ENCODE assay signal across 14 mouse cellular contexts in genomic region chr12:99321633-99322431, GRCm38 (mm10).
DNase-seq lines count a peak whose midpoint lies in the region; ATAC-seq and TF ChIP-seq lines count a peak whose summit lies in the region.
"Had no signal": no experiment of that assay in that cellular context is flagged by ENCODE, and none has a peak within 500 bp of the region (broad histone marks: within the 10 kb centered on the region; RNA-seq: fewer than 3 reads in every experiment).

No protein-coding gene starts in this region.

- WGBS in liver, embryonic 14.5 days (ENCODE audit: insufficient replicate concordance): 16% methylated on average over 12 of the region's 12 CpGs
- WGBS in kidney, adult 2 months: 70% methylated on average over 12 of the region's 12 CpGs

- TF ChIP-seq POLR2A in kidney, adult 2 months (IDR thresholded peaks at IDR 0.05; ENCODE audit: low read depth, low read length): no peak

- DNase-seq in liver, embryonic 14.5 days (ENCODE audit: low read depth in 3 of 3, low spot score in 3 of 3): peak; percentile 29 to 61 (median 45)
- DNase-seq in thymus, postnatal 36 days: peak; percentile 40 to 58
- DNase-seq in kidney, adult 2 months: no peak
- DNase-seq in cerebellum, adult 11-12 months: no peak
- DNase-seq: adrenal gland, postnatal 25 days; heart, adult 2 months; kidney, postnatal 10 days; lung, postnatal 10 days had no signal

- H3K4me1 ChIP-seq in megakaryocyte, embryonic 14.5 days: peaks cover 73% of the 10 kb centered on the region
- H3K4me1 ChIP-seq in liver, embryonic 14.5 days (replicated peaks; ENCODE audit: control insufficient read depth in 2 of 2, insufficient read depth in 2 of 2, low read length in 1 of 2): peaks cover 16 to 30% of the 10 kb centered on the region in 2 experiments
- peaks cover 14% of the 10 kb centered on the region for H3K4me1 ChIP-seq in kidney, adult 2 months (ENCODE audit: control insufficient read depth, insufficient read depth, low read length)
- H3K4me1 ChIP-seq: stomach, embryonic 15.5 days had no signal

- H3K36me3 ChIP-seq in megakaryocyte, embryonic 14.5 days (replicated peaks; ENCODE audit: low read length): peaks cover 11% of the 10 kb centered on the region
- H3K36me3 ChIP-seq in liver, embryonic 14.5 days (replicated peaks; ENCODE audit: control insufficient read depth, insufficient read depth, low read depth): no peaks in the 10 kb centered on the region
- H3K36me3 ChIP-seq in kidney, adult 2 months (ENCODE audit: control insufficient read depth, insufficient read depth, low read length): no peaks in the 10 kb centered on the region
- H3K36me3 ChIP-seq: stomach, embryonic 15.5 days had no signal

- no peaks in the 10 kb centered on the region for H3K27me3 ChIP-seq in megakaryocyte, embryonic 14.5 days (replicated peaks)
- no peaks in the 10 kb centered on the region for H3K27me3 ChIP-seq in liver, embryonic 14.5 days (ENCODE audit: control insufficient read depth, insufficient read depth, low read length)
- no peaks in the 10 kb centered on the region for H3K27me3 ChIP-seq in kidney, adult 2 months (replicated peaks; ENCODE audit: control insufficient read depth, insufficient read depth, low read length)
- H3K27me3 ChIP-seq: Patski; stomach, embryonic 15.5 days had no signal

- peak overlapping the region; percentile 72 for H3K4me3 ChIP-seq in megakaryocyte, embryonic 14.5 days (replicated peaks)
- H3K4me3 ChIP-seq in liver, embryonic 14.5 days (ENCODE audit: insufficient read depth in 1 of 2, low read depth in 2 of 2, low read length in 2 of 2): no peak overlapping the region
- H3K4me3 ChIP-seq in kidney, adult 2 months (ENCODE audit: insufficient read depth, low read depth, low read length): no peak overlapping the region
- H3K4me3 ChIP-seq: heart, adult 2 months; myocyte; stomach, embryonic 15.5 days had no signal

- peak overlapping the region; percentile 18 for H3K27ac ChIP-seq in liver, embryonic 14.5 days
- no peak overlapping the region for H3K27ac ChIP-seq in kidney, adult 2 months (ENCODE audit: insufficient read depth, low read depth, low read length)
- H3K27ac ChIP-seq: heart, adult 2 months; stomach, embryonic 15.5 days had no signal

- H3K9me3 ChIP-seq in megakaryocyte, embryonic 14.5 days: no peaks in the 10 kb centered on the region
- H3K9me3 ChIP-seq in liver, embryonic 14.5 days (ENCODE audit: control insufficient read depth, low read length): no peaks in the 10 kb centered on the region
- H3K9me3 ChIP-seq: stomach, embryonic 15.5 days had no signal

- peak overlapping the region; percentile 50 for H3K4me2 ChIP-seq in liver, embryonic 14.5 days (ENCODE audit: low read depth)
- H3K4me2 ChIP-seq: stomach, embryonic 15.5 days had no signal

- no peak for ATAC-seq in megakaryocyte, adult 5-6 weeks (ENCODE audit: poor library complexity, severe bottlenecking)
- peak; percentile 53 for ATAC-seq in activated CD4-positive, CD25-positive, alpha-beta regulatory T cell, adult 4 months
- peak; percentile 85 for ATAC-seq in liver, embryonic 14.5 days (ENCODE audit: insufficient read depth)
- ATAC-seq: Patski had no signal

- TF ChIP-seq CTCF in liver, embryonic 14.5 days (IDR thresholded peaks at IDR 0.05; ENCODE audit: low read depth): no peak
- no peak for TF ChIP-seq CTCF in kidney, adult 2 months (conservative IDR thresholded peaks at IDR 0.05; ENCODE audit: insufficient read depth, insufficient read length, low read depth, low read length)

- H3K9ac ChIP-seq in liver, embryonic 14.5 days (replicated peaks): peak overlapping the region; percentile 13; the same call in 1 of the 2 replicates
- H3K9ac ChIP-seq: stomach, embryonic 15.5 days had no signal

- TF ChIP-seq EP300 in liver, embryonic 14.5 days (IDR thresholded peaks at IDR 0.05; ENCODE audit: low read depth): peak; percentile 79

Comparison
In these comparisons a context has a peak if more than half of its experiments do, and no peak if none do; other contexts are left out.
1. DNase-seq: peak in liver, embryonic 14.5 days (3 of 3) and thymus, postnatal 36 days (2 of 2); none in kidney, adult 2 months (single experiment) and cerebellum, adult 11-12 months (single experiment).